In the genomic region with DNA sequence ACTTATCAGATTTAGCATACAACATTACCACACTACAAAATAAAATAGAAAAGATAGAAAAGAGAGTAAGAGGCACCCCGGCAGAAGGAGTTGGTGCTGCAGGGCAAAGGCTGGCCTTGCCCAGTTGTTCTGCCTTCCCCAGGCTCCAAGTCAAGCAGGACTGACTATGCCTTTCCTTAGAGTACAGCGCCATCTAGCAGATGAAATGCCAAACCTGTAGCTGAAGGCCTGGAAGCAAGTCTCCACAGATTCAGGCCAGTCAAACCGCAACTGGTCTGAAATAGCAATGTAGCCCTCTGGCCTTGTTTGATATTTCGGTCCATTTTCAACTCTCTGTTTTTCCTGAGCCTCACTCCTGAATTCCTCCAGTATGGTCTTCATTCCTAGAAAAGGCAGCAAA, we compare ENCODE assay signal across 8 mouse cellular contexts.
DNase-seq lines count a peak whose midpoint lies in the region; ATAC-seq and TF ChIP-seq lines count a peak whose summit lies in the region.

No protein-coding gene starts in this region.

- H3K4me3 ChIP-seq in CH12.LX (replicated peaks in 1 of 3; ENCODE audit: low read depth in 2 of 3, low read length in 2 of 3, poor library complexity in 1 of 3): no peak overlapping the region
- H3K4me3 ChIP-seq in forebrain, embryonic 13.5 days: no peak overlapping the region
- no peak overlapping the region for H3K4me3 ChIP-seq in layer of hippocampus, adult 2 months
- H3K4me3 ChIP-seq in lung, embryonic 15.5 days: no peak overlapping the region

- no peaks in the 10 kb centered on the region for H3K27me3 ChIP-seq in CH12.LX (replicated peaks)
- no peaks in the 10 kb centered on the region for H3K27me3 ChIP-seq in forebrain, embryonic 13.5 days
- H3K27me3 ChIP-seq in lung, embryonic 15.5 days: no peaks in the 10 kb centered on the region

- ATAC-seq in forebrain, embryonic 13.5 days: peak; percentile 80
- ATAC-seq in lung, embryonic 15.5 days (ENCODE audit: borderline replicate concordance, extremely low read depth, low FRiP score, low TSS enrichment): 0 out of 2 replicates have a peak, but pooled peaks have one; percentile 27

- in situ Hi-C loops in CH12.LX (cut with MboI; ENCODE audit: low pct_ligation_motif_present, low pct_unique_long_range_greater_than_20kb, low sequenced_read_pairs): loop anchor here (25.0 kb wide), 1 partner anchor 752 kb away; no protein-coding TSS in a partner anchor

- no peaks in the 10 kb centered on the region for H3K79me2 ChIP-seq in CH12.LX (replicated peaks; ENCODE audit: control insufficient read depth, extremely low read depth, insufficient read depth, poor library complexity, severe bottlenecking)

- no peaks in the 10 kb centered on the region for H3K36me3 ChIP-seq in CH12.LX (replicated peaks in 1 of 2; ENCODE audit: control insufficient read depth in 1 of 2, insufficient read depth in 1 of 2, low read length in 1 of 2)
- H3K36me3 ChIP-seq in forebrain, embryonic 13.5 days (ENCODE audit: poor library complexity, severe bottlenecking): no peaks in the 10 kb centered on the region
- H3K36me3 ChIP-seq in lung, embryonic 15.5 days: no peaks in the 10 kb centered on the region

- no peak overlapping the region for H3K9ac ChIP-seq in CH12.LX (ENCODE audit: insufficient read depth, low read depth)
- no peak overlapping the region for H3K9ac ChIP-seq in forebrain, embryonic 13.5 days
- H3K9ac ChIP-seq in lung, embryonic 15.5 days: no peak overlapping the region

- dilution Hi-C loops in CH12.LX (cut with MboI; ENCODE audit: extremely low pct_ligation_motif_present, extremely low pct_unique_long_range_greater_than_20kb, low sequenced_read_pairs): no loop called here

- no peak; the same call in none of the 2 replicates for TF ChIP-seq RAD21 in CH12.LX (IDR thresholded peaks at IDR 0.05; ENCODE audit: low read depth, low read length)

- H3K4me1 ChIP-seq in CH12.LX (ENCODE audit: control insufficient read depth in 1 of 2, insufficient read depth in 2 of 2): peaks cover 0 to 14% of the 10 kb centered on the region in 2 experiments; a peak in 2 of 4 replicates
- H3K4me1 ChIP-seq in forebrain, embryonic 13.5 days: no peaks in the 10 kb centered on the region
- peaks cover 11% of the 10 kb centered on the region for H3K4me1 ChIP-seq in lung, embryonic 15.5 days

- TF ChIP-seq POLR2A in CH12.LX (IDR thresholded peaks at IDR 0.05; ENCODE audit: low read depth, low read length): no peak

- WGBS in forebrain, embryonic 13.5 days: 49% methylated on average over 4 of the region's 4 CpGs
- 40% methylated on average over 4 of the region's 4 CpGs for WGBS in lung, embryonic 15.5 days

- no peak; the same call in 1 of the 2 replicates for TF ChIP-seq EP300 in CH12.LX (IDR thresholded peaks at IDR 0.05; ENCODE audit: low read length)

- peak; percentile 88 for DNase-seq in CH12.LX (ENCODE audit: extremely low read depth)
- peak; percentile 39 for DNase-seq in c-Kit-positive CD71-negative TER-119-negative erythroid progenitor cells, embryonic 14.5 days (ENCODE audit: low read depth)
- DNase-seq in heart, postnatal 4 days: peak; percentile 88
- DNase-seq in layer of hippocampus, adult 2 months (ENCODE audit: low spot score in 2 of 2): peak; percentile 69 to 80
- peak; percentile 84 for DNase-seq in retina, postnatal 1 day
- DNase-seq in urinary bladder, postnatal 10 days (ENCODE audit: low spot score): peak; percentile 21

- H3K4me2 ChIP-seq in CH12.LX (ENCODE audit: insufficient read depth, low read depth, poor library complexity, severe bottlenecking): peak overlapping the region; percentile 30
- H3K4me2 ChIP-seq in forebrain, embryonic 13.5 days: no peak overlapping the region
- H3K4me2 ChIP-seq in lung, embryonic 15.5 days: no peak overlapping the region

- no peak overlapping the region for H3K27ac ChIP-seq in CH12.LX (ENCODE audit: insufficient read depth, low read depth)
- no peak overlapping the region for H3K27ac ChIP-seq in forebrain, embryonic 13.5 days
- H3K27ac ChIP-seq in layer of hippocampus, adult 2 months: no peak overlapping the region
- no peak overlapping the region for H3K27ac ChIP-seq in lung, embryonic 15.5 days

- TF ChIP-seq CTCF in CH12.LX (conservative IDR thresholded peaks at IDR 0.05 in 1 of 2, IDR thresholded peaks at IDR 0.05 in 1 of 2; ENCODE audit: low read depth in 2 of 2, low read length in 2 of 2): peak; percentile 52 to 93
- TF ChIP-seq CTCF in layer of hippocampus, adult 2 months (conservative IDR thresholded peaks at IDR 0.05): peak; percentile 91

- H3K9me3 ChIP-seq in CH12.LX (replicated peaks; ENCODE audit: low read length): no peaks in the 10 kb centered on the region
- no peaks in the 10 kb centered on the region for H3K9me3 ChIP-seq in forebrain, embryonic 13.5 days (replicated peaks)
- H3K9me3 ChIP-seq in lung, embryonic 15.5 days: no peaks in the 10 kb centered on the region

TF ChIP-seq in CH12.LX, 34 proteins besides CTCF, POLR2A, EP300 and RAD21:
- TF ChIP-seq E2F4 (IDR thresholded peaks at IDR 0.05; ENCODE audit: insufficient replicate concordance, low read depth, low read length) (0 out of 2 replicates have a peak, but pooled peaks have one; percentile 15), NELFE (IDR thresholded peaks at IDR 0.05; ENCODE audit: low read depth, low read length) (0 out of 2 replicates have a peak, but pooled peaks have one; percentile 23), MYC (IDR thresholded peaks at IDR 0.05; ENCODE audit: low read depth, low read length) (no peak), JUND (conservative IDR thresholded peaks at IDR 0.05; ENCODE audit: low read depth, low read length) (peak; percentile 67; the same call in 1 of the 2 replicates), MEF2A (IDR thresholded peaks at IDR 0.05; ENCODE audit: borderline replicate concordance, low read depth, low read length) (peak; percentile 80), SMC3 (IDR thresholded peaks at IDR 0.05; ENCODE audit: low read depth, low read length) (peak; percentile 86), HCFC1 (IDR thresholded peaks at IDR 0.05; ENCODE audit: low read depth, low read length) (0 out of 2 replicates have a peak, but pooled peaks have one; percentile 18), IRF4 (IDR thresholded peaks at IDR 0.05; ENCODE audit: low read depth, low read length) (peak; percentile 88), POLR2AphosphoS2 (IDR thresholded peaks at IDR 0.05; ENCODE audit: low read depth, low read length) (no peak), ZC3H11A (IDR thresholded peaks at IDR 0.05; ENCODE audit: low read depth, low read length) (peak; percentile 72), MXI1 (IDR thresholded peaks at IDR 0.05; ENCODE audit: low read depth, low read length) (no peak), USF1 (IDR thresholded peaks at IDR 0.05; ENCODE audit: low read depth, low read length) (no peak), JUN (IDR thresholded peaks at IDR 0.05; ENCODE audit: insufficient read depth, low read depth, low read length) (no peak)
TF ChIP-seq in CH12.LX: peak in this region for 8.

Comparison
In these comparisons a context has a peak if more than half of its experiments do, and no peak if none do; other contexts are left out.
1. DNase-seq: peak in every context shown above with its lines; median percentile 88 in CH12.LX; 88 in heart, postnatal 4 days; 84 in retina, postnatal 1 day; 74 in layer of hippocampus, adult 2 months; 39 in c-Kit-positive CD71-negative TER-119-negative erythroid progenitor cells, embryonic 14.5 days; 21 in urinary bladder, postnatal 10 days.